Mouse (Mus musculus) frontal cortex, adult (tissue): Measurements from ENCODE around the gene Gm28845.
A peak's percentile ranks its signal among the peaks of the same experiment; 100 is the strongest.
"Not testable (repeated sequence)": the region's sequence is repeated elsewhere in the genome, so short reads cannot be mapped to it uniquely, and the experiment has no call there.

Source experiments
- ATAC-seq: cut with Nextera tagmentation; 2 replicates; pipeline ENCODE4 v1.9.2; 2017; ENCODE audit warnings: mild to moderate bottlenecking, moderate library complexity, mixed read lengths; ENCODE audit not compliant: low TSS enrichment

The Gm28845 gene

DNA sequence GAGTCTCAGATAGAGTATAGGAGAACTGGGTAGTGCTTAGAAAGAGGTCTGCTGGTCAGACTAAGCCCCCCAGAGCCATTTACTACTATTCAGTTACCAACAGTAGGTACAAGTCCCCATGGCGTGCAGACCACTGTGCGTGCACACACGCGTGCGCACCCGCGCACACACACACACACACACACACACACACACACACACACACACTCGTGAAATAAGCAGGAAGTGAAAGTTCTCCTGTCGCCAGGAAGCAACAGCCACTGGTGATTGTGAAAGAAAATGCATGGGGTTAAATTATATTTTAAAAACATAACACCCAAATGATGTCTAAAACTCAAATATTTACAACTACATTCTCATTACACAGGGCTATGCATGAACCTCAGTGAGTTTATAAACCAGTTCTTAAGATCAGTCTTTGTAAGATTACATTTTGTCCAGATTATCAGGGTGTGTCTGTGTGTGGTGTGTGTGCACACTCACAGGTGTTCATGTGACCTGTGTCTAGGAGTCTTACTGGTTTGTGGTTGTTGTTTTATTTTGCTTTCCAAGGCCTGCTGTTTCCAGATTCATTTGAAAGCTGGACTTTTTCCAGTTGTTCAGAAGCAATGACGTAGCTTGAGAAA is 11.6 kb downstream of the Gm28845 start:
- no peak for ATAC-seq

DNA sequence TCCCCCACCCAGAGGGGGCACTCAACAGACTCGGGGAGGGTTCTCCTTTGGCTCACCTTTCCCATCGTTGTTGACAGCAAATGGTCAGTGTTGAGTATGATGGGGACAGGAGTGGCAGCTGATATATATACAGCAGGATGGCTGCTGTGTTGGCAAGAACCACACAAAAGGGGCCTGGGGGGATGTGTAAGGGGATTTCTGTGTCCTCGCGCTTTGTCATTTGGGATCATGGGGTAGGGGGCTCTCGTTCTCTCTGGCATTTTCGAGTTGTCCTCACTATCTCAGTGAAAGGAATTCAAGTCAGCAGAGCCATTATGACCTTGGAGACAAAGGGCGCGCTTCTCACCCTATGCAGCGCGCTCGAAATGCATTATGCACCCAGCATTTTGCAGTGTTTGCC is 16.1 kb downstream of the Gm28845 start, which contains the start of gene Cryga:
Cryga (minus strand) TSS at position 101 of the 400 bp plus-strand sequence.
- no peak for ATAC-seq

DNA sequence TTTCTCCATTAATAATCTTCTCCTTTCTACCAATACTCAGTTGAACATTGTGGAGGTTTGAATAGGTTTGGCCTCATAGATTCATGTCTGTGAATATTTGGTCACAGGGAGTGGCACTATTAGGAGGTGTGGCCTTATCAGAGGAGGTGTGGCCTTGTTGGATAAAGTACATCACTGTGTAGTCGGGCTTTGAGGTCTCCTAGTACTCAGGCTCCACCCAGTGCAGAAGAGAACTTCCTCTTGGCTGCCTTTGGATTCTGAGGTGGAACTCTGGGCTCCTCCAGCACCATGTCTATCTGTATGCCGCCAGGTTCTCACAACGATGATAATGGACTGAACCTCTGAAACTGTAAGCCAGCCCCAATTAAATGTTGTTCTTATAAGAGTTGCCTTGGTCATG is 22.4 kb downstream of the Gm28845 start:
- ATAC-seq = no peak

DNA sequence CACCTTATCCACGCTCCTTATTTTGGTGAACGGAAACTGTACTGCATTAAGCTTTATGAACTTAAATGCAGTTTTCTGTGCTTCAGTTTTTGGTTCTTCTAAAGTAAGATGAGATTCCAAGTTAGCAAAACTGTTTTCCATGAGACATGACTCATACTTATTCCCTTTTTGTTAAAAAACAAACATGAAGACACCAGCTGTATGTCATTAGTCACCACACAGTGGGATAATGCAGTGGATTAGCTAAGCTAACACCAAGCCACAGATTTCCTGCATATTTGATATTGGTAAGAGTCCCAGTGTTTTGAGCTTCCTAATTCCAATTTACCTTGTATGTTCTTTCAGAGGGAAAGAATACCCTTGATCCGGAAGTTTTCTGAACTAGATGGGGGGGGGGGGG is 27.8 kb downstream of the Gm28845 start:
- peak; percentile 73 for ATAC-seq

DNA sequence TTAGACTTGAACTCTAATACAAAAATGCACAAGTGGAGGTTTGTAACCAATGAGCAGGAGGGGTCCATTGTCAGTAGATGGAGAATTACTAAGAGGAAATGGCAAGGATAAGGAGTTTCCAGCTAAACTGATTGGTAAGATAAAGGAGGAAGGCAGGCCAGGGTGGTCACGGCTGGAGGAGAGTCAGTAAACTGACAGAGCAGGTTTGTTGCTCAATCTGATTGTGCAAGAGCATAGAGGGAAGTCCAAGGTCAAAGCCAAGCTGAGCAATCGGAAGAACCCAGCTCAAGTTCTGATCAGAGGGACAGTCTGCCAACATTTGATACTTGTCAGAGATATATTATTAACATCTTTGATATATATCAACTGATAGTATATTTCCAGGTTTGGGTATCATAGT is 29.0 kb downstream of the Gm28845 start:
- ATAC-seq = no peak

DNA sequence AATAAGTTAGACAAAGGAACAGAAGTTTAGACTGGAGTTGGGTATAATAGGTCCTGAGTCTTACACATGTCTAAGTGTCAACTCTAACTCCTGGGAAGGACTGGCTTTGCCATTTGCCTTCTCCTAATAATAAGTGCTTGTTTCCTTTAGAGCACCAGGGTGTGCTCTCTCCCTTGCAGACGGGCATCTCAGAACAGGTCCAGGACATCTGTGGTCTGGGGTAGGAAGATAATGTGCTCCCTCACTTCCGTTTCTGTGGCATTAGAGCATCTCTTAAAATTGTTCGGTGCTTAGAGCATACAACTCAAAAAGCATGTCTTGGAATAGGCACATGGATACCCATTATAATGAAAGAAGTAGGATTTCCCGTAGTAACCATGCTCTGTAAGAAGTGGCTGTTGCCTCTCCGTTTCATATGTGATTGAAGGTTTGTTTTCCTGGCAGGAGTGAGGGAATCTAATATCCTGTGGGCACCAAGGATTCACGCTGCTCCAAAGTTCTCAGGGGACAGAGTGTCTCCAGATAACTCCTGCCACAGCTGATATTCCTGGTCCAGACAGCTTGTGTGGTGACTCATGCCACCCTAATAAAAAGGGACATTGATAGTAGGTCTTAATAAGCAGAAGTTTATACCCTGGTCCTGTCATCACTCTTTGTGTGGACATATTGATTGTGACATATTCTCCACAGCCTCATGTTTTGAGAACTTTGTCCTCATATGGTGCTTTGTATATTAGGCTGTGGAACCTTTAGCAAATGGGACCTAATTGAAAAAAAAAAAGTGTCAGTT is 30.6 kb downstream of the Gm28845 start:
- no peak for ATAC-seq

DNA sequence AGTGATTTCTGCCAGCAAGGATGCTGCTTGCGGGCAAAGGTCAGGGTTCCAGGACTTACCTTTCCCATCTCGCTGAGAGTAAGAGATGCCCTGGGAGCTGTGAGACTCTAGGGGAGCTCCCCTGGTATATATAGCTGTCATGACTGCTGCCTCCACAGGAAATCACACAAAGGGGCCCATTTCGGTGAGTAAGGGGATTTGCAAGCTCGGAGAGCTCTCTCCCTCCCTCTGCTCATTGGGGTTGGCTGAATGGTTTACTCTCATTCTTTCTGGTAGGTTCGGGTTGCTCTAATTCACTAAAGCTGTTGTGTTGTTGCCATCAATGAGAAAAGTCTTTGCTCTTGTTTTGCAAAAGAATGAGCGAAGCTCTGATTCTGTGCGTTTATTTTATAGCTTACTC is 37.2 kb downstream of the Gm28845 start, which contains the start of gene Crygb:
Crygb (minus strand) TSS at position 101 of the 400 bp plus-strand sequence.
- no peak for ATAC-seq

DNA sequence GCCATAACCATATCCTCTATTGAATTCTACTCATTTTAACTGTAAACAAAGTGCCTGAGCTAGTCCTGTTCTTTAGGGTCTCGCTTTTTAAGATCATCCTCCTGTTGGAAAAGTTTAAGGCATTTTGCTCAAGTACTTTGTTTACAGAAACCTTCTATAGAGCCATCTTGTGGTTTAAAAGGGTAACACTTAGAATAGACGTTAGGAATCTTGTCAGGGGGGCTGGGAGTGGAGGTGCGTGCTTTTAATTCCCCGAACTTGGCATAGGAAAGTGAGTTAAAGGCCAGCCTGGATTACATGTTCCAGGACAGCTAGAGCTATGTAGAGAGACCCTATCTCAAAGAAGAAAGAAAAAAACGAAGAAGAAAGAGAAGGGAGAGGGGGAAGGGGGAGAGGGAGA is 43.8 kb downstream of the Gm28845 start:
- ATAC-seq = peak; percentile 59

DNA sequence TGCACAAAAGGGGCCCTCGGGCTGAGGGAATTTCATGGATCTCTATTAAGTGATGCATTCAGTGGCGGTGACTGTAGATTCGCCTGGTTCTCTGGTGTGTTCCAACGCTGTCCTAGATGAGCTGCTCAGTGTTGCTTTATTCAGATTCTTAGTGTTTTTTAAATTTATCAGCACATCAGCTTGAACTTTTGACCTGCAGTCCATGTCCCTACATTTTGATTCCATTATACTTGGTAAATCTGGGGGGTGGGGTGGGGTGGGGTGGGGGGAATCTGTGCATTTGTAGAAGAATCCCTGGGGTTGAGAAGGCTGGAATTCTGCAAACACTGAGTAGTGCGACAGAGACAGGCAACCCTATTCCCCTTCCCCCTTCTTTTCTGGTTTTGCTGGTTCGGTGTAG is 45.8 kb downstream of the Gm28845 start, which contains the start of gene Crygc:
Crygc (minus strand) TSS at position 101 of the 400 bp plus-strand sequence.
- no peak for ATAC-seq

DNA sequence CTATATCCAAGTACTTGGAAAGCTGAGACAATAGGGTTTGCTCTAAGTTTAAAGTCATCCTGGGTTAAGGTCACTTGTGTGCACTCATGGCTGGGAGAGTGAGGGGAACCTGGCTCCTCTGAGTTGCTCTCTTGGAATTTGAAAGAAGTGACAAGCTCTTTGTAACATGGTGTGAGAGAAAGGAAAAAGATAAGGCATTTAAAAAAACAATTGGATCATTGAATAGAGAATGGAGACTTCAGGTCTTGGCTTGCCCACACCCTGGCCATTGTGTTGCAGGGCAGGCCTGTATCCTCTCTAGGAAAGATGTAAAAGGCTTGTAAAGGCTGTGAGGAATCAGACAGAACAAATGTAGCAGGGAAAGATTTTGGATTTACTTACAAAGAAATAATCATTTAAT is 51.5 kb downstream of the Gm28845 start:
- ATAC-seq = no peak

DNA sequence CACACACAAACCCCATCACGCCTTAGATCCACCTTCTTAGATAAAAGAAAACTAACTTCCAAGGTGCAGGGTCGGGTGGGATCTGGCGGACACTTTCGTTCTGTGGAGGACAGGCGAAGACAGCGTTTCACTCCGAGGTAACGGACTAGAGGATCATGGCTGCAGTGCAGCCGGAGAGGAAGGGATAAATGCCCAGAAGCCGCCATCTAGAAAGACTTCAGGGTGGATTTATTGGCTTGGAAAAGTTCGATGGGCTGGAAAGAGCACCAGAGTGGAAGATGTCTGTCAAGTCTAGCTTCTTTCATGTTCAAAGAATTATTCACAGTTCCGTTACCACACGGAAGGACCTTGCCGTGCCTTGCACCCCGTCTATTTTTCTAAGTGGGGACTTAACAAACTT is 55.2 kb downstream of the Gm28845 start:
- no peak for ATAC-seq

DNA sequence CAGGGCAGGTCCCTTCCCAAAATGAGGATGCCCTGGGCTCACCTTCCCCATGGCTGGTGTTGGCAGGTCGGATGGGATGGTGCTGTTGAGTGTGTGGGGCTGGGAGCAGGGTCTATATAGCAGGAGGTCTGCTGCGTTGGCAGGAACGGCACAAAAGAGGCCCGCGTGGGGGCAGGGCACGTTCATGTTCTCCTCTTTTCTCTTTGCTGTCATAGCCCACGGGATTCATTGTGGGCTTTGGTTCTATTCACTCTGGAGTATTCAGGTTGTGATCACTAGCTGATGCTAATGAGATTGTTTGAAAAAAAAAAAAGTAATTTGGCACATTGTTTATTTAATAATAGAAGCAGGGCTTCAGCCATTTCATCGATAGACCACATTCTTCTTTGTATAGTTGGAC is 56.0 kb downstream of the Gm28845 start, which contains the start of gene Crygd:
Crygd (minus strand) TSS at position 101 of the 400 bp plus-strand sequence.
- ATAC-seq = no peak

DNA sequence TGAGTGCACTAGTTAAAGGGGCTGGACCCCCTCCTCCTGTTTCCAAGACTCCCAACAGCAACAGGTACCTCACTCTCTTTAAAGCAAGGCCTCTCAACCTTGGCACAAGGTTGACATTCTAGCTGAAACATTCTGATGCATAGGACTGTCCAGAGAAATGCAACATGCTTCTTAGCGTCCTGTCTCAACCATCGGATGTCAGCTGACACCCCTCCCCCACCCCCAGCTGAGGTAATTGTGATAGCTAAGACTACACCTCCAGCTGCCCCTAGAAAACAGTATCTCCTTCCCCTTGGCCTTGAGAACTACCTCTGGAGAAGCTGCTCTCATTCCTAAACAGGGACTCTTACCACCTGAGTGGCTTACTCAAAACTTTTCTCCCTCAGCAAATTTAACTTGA is 67.2 kb downstream of the Gm28845 start:
- ATAC-seq = no peak

DNA sequence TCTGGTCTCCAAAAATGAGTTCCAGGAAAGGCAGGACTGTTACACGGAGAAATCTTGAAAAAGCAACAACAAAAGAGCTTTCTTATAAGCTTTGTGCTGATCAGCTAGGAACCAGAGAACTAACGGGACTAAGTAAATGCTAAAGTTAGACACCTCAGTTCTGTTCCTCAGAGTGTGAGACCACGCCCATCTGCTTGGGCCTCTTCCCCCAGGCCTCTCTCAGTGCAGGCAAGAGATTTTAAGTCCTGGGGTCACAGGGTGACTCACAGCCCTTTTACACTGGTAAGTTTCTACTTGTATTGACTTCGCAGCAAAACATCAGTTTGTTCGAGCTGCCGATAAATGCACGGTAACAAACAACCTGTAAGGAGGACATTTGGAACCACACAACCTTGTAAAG is 67.7 kb downstream of the Gm28845 start:
- no peak for ATAC-seq

DNA sequence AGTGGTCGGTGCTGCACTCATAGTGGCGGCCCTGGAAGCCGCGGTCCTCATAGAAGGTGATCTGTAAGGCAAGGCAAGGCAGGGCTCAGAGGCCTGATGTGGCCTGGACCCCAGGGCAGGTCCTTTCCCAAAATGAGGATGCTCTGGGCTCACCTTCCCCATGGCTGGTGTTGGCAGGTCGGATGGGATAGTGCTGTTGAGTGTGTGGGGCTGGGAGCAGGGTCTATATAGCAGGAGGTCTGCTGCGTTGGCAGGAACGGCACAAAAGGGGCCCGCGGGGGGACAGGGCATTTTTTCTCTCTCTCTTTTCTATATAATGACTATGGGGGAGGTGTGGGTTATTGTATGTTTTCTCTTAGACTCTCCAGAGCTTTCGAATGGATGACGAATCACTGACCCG is 68.4 kb downstream of the Gm28845 start, which contains the start of gene Cryge:
Cryge (minus strand) TSS at position 198 of the 400 bp plus-strand sequence.
- ATAC-seq = not testable (repeated sequence)
